Mouse (Mus musculus): ENCODE data around the gene Sh3pxd2a. TPM values are rescaled to one million over a fixed set of nuclear protein-coding genes. Genes with fewer than 3 reads are reported as not detected.
A peak's percentile ranks its signal among the peaks of the same experiment; 100 is the strongest.

The Sh3pxd2a gene
- polyA plus RNA-seq, 1 experiment from 2014 or later: 2.7 TPM

DNA sequence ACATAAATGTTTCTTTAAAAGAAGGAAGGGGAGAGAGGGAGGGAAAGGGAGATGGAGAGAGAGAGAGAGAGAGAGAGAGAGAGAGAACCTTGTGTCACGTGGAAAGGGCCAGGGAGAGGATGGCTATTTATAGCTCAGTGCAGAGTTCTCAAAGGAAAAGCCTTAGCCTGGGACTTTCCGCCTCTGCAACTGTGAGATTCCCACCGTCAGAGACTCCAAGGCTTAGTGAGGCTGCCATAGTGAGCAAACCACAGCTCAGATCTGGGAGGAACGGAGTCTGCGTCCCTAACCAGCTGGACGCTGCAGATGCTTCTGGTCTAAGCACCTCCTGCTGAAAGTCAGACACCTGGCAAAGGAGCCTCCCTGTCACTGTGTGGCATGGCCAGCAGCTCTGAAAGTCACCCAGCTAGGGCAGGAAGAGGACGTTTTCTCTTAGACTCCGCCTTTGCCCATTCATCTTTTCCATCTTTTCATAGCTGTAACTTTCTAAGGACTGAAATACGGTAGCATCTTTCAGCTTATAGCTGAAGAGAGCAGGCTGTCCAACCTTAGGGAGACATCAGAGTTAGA is 21.9 kb upstream of the Sh3pxd2a start:
- peaks cover 15% of the 10 kb centered on the region for H3K9me3 ChIP-seq
- H3K27me3 ChIP-seq (ENCODE audit: insufficient read depth, poor library complexity, severe bottlenecking): no peaks in the 10 kb centered on the region
- H3K36me3 ChIP-seq: no peaks in the 10 kb centered on the region
- DNase-seq (ENCODE audit: low spot score): no peak
- 54% methylated on average over 9 of the region's 9 CpGs for WGBS
- H3K4me3 ChIP-seq: no peak overlapping the region
- 0 out of 2 replicates have a peak overlapping the region, but pooled peaks have one; percentile 16 for H3K27ac ChIP-seq
- peaks cover 10% of the 10 kb centered on the region for H3K4me1 ChIP-seq (replicated peaks)

DNA sequence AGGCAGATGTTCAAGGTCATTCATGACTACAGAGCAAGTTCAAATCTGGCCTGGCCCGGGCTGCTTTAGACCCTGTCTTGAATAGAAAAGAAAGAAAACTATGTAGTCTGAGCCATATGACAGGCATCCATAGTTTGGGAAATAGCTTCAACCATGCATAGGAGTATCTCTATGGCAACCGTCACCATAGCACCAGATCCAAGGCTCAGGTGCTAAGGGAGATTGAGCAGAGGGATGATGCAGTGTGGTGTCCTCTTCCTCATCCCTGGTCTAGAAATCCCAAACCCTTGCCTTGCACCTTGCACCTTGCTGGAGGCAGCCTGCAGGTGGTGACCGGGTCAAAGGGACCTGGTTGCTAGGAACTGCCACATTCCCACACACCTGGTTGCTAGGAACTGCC is 19.9 kb upstream of the Sh3pxd2a start:
- H3K36me3 ChIP-seq: no peaks in the 10 kb centered on the region
- H3K27ac ChIP-seq: no peak overlapping the region
- no peak for DNase-seq (ENCODE audit: low spot score)
- 78% methylated on average over 3 of the region's 3 CpGs for WGBS
- H3K4me1 ChIP-seq (replicated peaks): peaks cover 10% of the 10 kb centered on the region
- H3K9me3 ChIP-seq: peaks cover 6% of the 10 kb centered on the region
- H3K27me3 ChIP-seq (ENCODE audit: insufficient read depth, poor library complexity, severe bottlenecking): no peaks in the 10 kb centered on the region
- H3K4me3 ChIP-seq: no peak overlapping the region

GRCm38 (mm10) chr19:47483346-47483745 is 19.1 kb upstream of the Sh3pxd2a start:
- no peak for DNase-seq (ENCODE audit: low spot score)
- H3K4me3 ChIP-seq: no peak overlapping the region
- 86% methylated on average over 3 of the region's 3 CpGs for WGBS
- H3K36me3 ChIP-seq: no peaks in the 10 kb centered on the region
- H3K27me3 ChIP-seq (ENCODE audit: insufficient read depth, poor library complexity, severe bottlenecking): no peaks in the 10 kb centered on the region
- H3K27ac ChIP-seq: no peak overlapping the region
- H3K9me3 ChIP-seq: peaks cover 6% of the 10 kb centered on the region
- peaks cover 10% of the 10 kb centered on the region for H3K4me1 ChIP-seq (replicated peaks)

- H3K9me3 ChIP-seq: no peaks in the 10 kb centered on the region
- H3K27ac ChIP-seq: peak overlapping the region; percentile 76
- H3K4me3 ChIP-seq: no peak overlapping the region
- no peaks in the 10 kb centered on the region for H3K27me3 ChIP-seq (ENCODE audit: insufficient read depth, poor library complexity, severe bottlenecking)
- H3K4me1 ChIP-seq (replicated peaks): peaks cover 17% of the 10 kb centered on the region
- DNase-seq (ENCODE audit: low spot score): no peak
- WGBS: 76% methylated on average over 3 of the region's 3 CpGs
- no peaks in the 10 kb centered on the region for H3K36me3 ChIP-seq
Measured at GRCm38 (mm10) chr19:47473453-47473852, 9.3 kb upstream of the Sh3pxd2a start.

DNA sequence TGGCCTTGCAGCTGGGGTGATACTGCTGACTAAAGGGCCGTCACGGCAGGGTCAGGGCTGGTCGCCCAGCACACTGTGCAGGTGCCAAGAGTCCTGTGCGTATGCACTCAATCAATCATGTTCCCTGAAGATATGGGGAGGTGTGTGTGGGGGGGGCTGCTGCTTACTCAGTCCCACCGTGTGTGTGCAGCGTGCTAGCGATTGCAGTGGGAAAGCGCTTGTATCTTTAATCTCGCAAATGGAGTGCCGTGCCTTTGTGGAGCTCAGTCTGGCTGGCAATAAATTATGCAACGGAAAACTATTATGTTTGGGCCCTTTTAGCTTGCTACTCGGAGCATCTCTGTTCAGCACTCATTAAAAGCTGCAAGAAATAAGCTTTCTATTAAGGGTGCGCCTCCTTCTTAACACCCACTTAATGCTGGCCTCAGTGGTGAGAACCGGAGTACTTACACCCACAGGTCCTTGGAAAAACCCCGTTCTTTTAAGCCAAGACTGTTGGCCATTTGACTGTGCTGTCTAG is 8.7 kb upstream of the Sh3pxd2a start:
- H3K9me3 ChIP-seq: no peaks in the 10 kb centered on the region
- no peak overlapping the region for H3K4me3 ChIP-seq
- no peaks in the 10 kb centered on the region for H3K27me3 ChIP-seq (ENCODE audit: insufficient read depth, poor library complexity, severe bottlenecking)
- peaks cover 17% of the 10 kb centered on the region for H3K4me1 ChIP-seq (replicated peaks)
- DNase-seq (ENCODE audit: low spot score): no peak
- H3K36me3 ChIP-seq: no peaks in the 10 kb centered on the region
- H3K27ac ChIP-seq: peak overlapping the region; percentile 76
- WGBS: 64% methylated on average over 15 of the region's 15 CpGs

GRCm38 (mm10) chr19:47471808-47472207 is 7.6 kb upstream of the Sh3pxd2a start:
- DNase-seq (ENCODE audit: low spot score): no peak
- H3K27ac ChIP-seq: no peak overlapping the region
- H3K36me3 ChIP-seq: no peaks in the 10 kb centered on the region
- no peaks in the 10 kb centered on the region for H3K9me3 ChIP-seq
- 79% methylated on average over 4 of the region's 4 CpGs for WGBS
- H3K4me3 ChIP-seq: no peak overlapping the region
- peaks cover 17% of the 10 kb centered on the region for H3K4me1 ChIP-seq (replicated peaks)
- no peaks in the 10 kb centered on the region for H3K27me3 ChIP-seq (ENCODE audit: insufficient read depth, poor library complexity, severe bottlenecking)

- no peak for DNase-seq (ENCODE audit: low spot score)
- WGBS: 84% methylated on average over 3 of the region's 3 CpGs
- H3K36me3 ChIP-seq: no peaks in the 10 kb centered on the region
- peaks cover 6% of the 10 kb centered on the region; the same call in 1 of the 2 replicates for H3K27me3 ChIP-seq (ENCODE audit: insufficient read depth, poor library complexity, severe bottlenecking)
- H3K4me1 ChIP-seq (replicated peaks): peaks cover 34% of the 10 kb centered on the region
- no peak overlapping the region for H3K4me3 ChIP-seq
- H3K27ac ChIP-seq: no peak overlapping the region
- H3K9me3 ChIP-seq: no peaks in the 10 kb centered on the region
Measured at GRCm38 (mm10) chr19:47468750-47469149, 4.5 kb upstream of the Sh3pxd2a start.

DNA sequence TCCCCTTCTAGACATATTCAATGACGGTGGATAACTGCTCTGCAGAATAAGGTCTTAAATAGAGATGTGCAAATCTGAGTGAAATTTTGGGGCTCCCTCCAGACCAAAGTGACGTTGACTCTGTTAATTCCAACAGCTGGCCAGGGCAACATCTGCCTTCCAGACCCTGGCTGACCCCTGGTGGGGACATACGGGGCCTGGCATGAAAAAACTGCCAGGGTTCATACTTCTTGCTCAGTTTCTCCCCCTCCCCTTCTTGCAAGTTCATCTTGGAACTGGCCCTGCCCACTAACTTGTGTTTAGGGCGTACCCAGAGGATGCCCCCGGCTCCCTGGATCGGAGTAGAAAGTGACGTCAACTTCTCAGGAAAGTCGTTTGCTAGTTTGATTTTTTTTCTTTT is 2.6 kb upstream of the Sh3pxd2a start:
- Histone ChIP-seq H3K27me3 (ENCODE audit: insufficient read depth, poor library complexity, severe bottlenecking) (peaks cover 6% of the 10 kb centered on the region; the same call in 1 of the 2 replicates), H3K4me1 (replicated peaks) (peaks cover 39% of the 10 kb centered on the region), H3K36me3 (peaks cover 5% of the 10 kb centered on the region), H3K4me3 (no peak overlapping the region), H3K9me3 (peaks cover 2% of the 10 kb centered on the region; the same call in 1 of the 2 replicates), H3K27ac (no peak overlapping the region)
- WGBS: 79% methylated on average over 8 of the region's 8 CpGs
- no peak for DNase-seq (ENCODE audit: low spot score)

DNA sequence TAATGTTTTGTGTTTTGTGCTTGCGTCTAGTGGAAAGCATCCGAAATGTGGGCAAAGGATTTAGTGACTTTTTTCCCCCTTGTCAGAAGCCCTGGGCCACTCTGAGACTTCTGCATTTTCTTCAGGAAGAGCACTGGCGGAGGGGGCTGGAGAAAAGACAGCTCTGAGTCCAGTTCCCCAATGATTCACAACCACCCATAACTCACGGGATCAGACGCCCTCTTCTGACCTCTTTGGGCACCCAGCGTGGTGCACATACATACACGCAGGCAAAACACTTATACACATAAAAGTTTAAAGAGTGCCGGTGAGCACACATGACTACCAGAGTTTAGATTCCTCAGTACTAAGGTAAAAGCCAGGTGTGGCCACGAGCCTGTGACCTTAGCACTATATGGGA is 1.3 kb upstream of the Sh3pxd2a start:
- Histone ChIP-seq H3K27ac (no peak overlapping the region; the same call in none of the 2 replicates), H3K4me1 (replicated peaks) (peaks cover 46% of the 10 kb centered on the region), H3K36me3 (peaks cover 9% of the 10 kb centered on the region), H3K27me3 (ENCODE audit: insufficient read depth, poor library complexity, severe bottlenecking) (peaks cover 6% of the 10 kb centered on the region; the same call in 1 of the 2 replicates), H3K9me3 (peaks cover 4% of the 10 kb centered on the region; the same call in 1 of the 2 replicates), H3K4me3 (no peak overlapping the region)
- DNase-seq (ENCODE audit: low spot score): no peak
- 70% methylated on average over 9 of the region's 9 CpGs for WGBS

DNA sequence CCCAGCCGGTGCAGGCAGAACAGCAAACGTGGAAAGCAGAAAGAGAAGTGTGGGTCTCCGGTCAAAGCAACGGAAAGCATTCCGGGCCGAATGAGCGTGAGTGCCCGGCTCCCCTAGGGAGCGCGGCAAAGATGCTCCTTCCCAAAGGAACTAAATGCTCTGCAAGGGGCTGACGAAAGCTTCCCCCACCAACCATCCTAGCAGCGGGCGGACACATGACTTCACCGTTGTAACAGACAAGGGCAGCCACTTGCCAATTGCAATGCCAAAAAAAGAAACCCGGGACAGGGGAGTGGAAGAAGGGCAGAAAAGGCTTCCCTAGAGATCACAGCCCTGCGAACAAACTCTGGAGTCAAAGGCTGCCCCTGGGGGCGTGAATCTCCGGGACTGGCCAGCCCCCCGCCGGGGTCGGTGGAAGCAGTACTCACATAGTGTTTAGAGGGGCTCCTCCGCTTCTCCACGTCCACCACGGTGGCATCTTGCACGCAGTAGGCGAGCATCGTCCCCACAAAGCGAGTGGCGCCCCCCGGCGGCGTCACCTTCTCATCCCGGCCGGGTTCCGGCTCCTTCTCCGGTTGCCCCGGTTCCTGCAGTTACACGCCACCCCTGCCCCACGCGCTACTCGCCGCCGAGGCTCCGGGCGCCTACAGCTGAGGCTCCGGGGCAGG is 431 bp downstream of the Sh3pxd2a start:
- H3K27me3 ChIP-seq (ENCODE audit: insufficient read depth, poor library complexity, severe bottlenecking): peaks cover 11% of the 10 kb centered on the region; the same call in 1 of the 2 replicates

GRCm38 (mm10) chr19:47463206-47463605 is 995 bp downstream of the Sh3pxd2a start:
- peak overlapping the region; percentile 86 for H3K4me3 ChIP-seq
- H3K36me3 ChIP-seq: peaks cover 15% of the 10 kb centered on the region
- H3K27ac ChIP-seq: peak overlapping the region; percentile 97
- peaks cover 11% of the 10 kb centered on the region; the same call in 1 of the 2 replicates for H3K27me3 ChIP-seq (ENCODE audit: insufficient read depth, poor library complexity, severe bottlenecking)
- peak; percentile 71 for DNase-seq (ENCODE audit: low spot score)
- peaks cover 4% of the 10 kb centered on the region; the same call in 1 of the 2 replicates for H3K9me3 ChIP-seq
- peaks cover 69% of the 10 kb centered on the region for H3K4me1 ChIP-seq (replicated peaks)
- WGBS: under 1% methylated on average over 13 of the region's 13 CpGs

More for the DNA sequence above, 431 bp downstream of the Sh3pxd2a start:
- H3K4me1 ChIP-seq (replicated peaks): peaks cover 63% of the 10 kb centered on the region
- H3K4me3 ChIP-seq: peak overlapping the region; percentile 86
- H3K36me3 ChIP-seq: peaks cover 15% of the 10 kb centered on the region
- peak overlapping the region; percentile 97 for H3K27ac ChIP-seq
- WGBS: under 1% methylated on average over 46 of the region's 46 CpGs
- peak; percentile 82 for DNase-seq (ENCODE audit: low spot score)
- peaks cover 4% of the 10 kb centered on the region; the same call in 1 of the 2 replicates for H3K9me3 ChIP-seq

- Histone ChIP-seq H3K9me3 (peaks cover 4% of the 10 kb centered on the region; the same call in 1 of the 2 replicates), H3K4me3 (peak overlapping the region; percentile 86), H3K36me3 (peaks cover 15% of the 10 kb centered on the region), H3K27me3 (ENCODE audit: insufficient read depth, poor library complexity, severe bottlenecking) (peaks cover 11% of the 10 kb centered on the region; the same call in 1 of the 2 replicates), H3K27ac (peak overlapping the region; percentile 97), H3K4me1 (replicated peaks) (peaks cover 73% of the 10 kb centered on the region)
- DNase-seq (ENCODE audit: low spot score): no peak
- 11% methylated on average over 6 of the region's 6 CpGs for WGBS
Measured at GRCm38 (mm10) chr19:47462725-47463124, 1.5 kb downstream of the Sh3pxd2a start.

DNA sequence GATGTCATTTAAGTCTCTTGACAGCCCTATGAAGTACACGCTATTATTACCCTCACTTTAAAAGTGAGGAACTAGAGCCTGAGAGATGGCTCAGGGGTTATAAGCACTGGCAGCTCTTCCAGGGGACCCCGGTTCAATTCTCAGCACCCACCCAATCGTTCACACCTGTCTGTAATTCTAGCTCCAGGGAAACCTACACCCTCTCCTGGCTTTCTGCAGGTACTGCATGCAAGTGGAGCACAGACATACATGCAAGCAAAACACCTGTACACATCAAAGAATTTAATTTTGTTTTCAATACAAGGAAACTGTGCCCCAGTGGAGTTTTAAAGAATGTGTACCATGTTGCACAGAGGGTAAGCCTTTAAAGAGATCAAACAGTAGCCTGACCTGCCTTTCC is 2.4 kb downstream of the Sh3pxd2a start:
- H3K4me1 ChIP-seq (replicated peaks): peaks cover 82% of the 10 kb centered on the region
- WGBS: 94% methylated on average over 3 of the region's 3 CpGs
- 0 out of 2 replicates have a peak overlapping the region, but pooled peaks have one; percentile 13 for H3K4me3 ChIP-seq
- no peak overlapping the region for H3K27ac ChIP-seq
- H3K27me3 ChIP-seq (ENCODE audit: insufficient read depth, poor library complexity, severe bottlenecking): peaks cover 11% of the 10 kb centered on the region; the same call in 1 of the 2 replicates
- H3K36me3 ChIP-seq: peaks cover 15% of the 10 kb centered on the region
- DNase-seq (ENCODE audit: low spot score): no peak
- peaks cover 4% of the 10 kb centered on the region; the same call in 1 of the 2 replicates for H3K9me3 ChIP-seq
